8 mouse cellular contexts compared by ENCODE assay signal in the genomic region with DNA sequence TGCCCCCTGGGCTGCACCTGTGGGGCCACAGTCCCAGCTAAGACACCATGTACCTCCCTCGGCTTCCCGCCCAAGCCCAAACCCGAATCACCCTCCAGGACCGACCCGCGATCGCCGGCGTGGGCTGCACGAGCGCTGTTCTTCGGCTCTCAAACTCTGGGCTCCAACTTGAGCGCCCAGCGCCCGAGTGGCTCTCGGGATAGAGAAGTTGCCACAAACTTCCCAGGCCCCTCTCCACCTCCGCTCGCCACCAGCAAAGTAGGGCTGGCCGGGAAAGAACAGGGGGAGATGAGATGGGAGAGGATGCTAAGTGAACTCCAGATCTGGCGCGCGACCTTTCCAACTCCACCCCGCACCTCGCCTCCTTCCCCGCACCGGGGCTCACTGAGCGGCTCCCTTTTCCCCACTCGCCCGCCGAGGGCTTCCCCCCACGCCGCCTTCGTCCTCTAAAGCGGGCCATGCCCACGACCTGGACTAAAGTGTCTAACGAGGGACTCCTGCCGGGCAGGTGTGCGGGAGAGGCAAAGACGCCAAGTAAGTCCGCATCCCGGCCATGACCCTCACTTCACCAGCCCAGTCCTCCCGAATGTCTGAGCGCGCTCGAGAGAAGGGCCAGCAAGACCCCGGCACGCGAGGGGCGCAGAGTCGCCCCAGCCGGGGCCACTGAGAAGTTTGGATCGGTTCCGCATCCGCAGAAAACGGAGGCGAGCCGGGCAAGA. TPM values are rescaled to one million over a fixed set of nuclear protein-coding genes. Genes with fewer than 3 reads are reported as not detected.
A peak's percentile ranks its signal among the peaks of the same experiment; 100 is the strongest.
DNase-seq lines count a peak whose midpoint lies in the region; ATAC-seq and TF ChIP-seq lines count a peak whose summit lies in the region.

No protein-coding gene starts in this region.

- WGBS in heart, embryonic 10.5 days = under 1% methylated on average over 57 of the region's 57 CpGs
- WGBS in liver, adult 2 months = 2% methylated on average over 56 of the region's 57 CpGs
- WGBS in neural tube, embryonic 15.5 days = under 1% methylated on average over 55 of the region's 57 CpGs

- peaks cover 75% of the 10 kb centered on the region for H3K27me3 ChIP-seq in heart, embryonic 10.5 days (ENCODE audit: insufficient read depth, poor library complexity, severe bottlenecking)
- no peaks in the 10 kb centered on the region; the same call in none of the 2 replicates for H3K27me3 ChIP-seq in ES-Bruce4 (ENCODE audit: control insufficient read depth, insufficient read depth, low read length, poor library complexity, severe bottlenecking)
- peaks cover 21% of the 10 kb centered on the region for H3K27me3 ChIP-seq in liver, adult 2 months (ENCODE audit: control insufficient read depth, insufficient read depth, low read length)
- peaks cover 19% of the 10 kb centered on the region for H3K27me3 ChIP-seq in neural tube, embryonic 15.5 days (replicated peaks)

- H3K4me3 ChIP-seq in heart, embryonic 10.5 days = peak overlapping the region; percentile 80
- H3K4me3 ChIP-seq in ES-Bruce4 (ENCODE audit: low read depth, low read length) = peak overlapping the region; percentile 63
- H3K4me3 ChIP-seq in cortical plate, adult 2 months (ENCODE audit: insufficient read depth, low read length) = peak overlapping the region; percentile 56
- peak overlapping the region; percentile 61 for H3K4me3 ChIP-seq in liver, adult 2 months (ENCODE audit: insufficient read depth, low read depth, low read length)
- peak overlapping the region; percentile 76 for H3K4me3 ChIP-seq in neural tube, embryonic 15.5 days (replicated peaks)

- H3K36me3 ChIP-seq in heart, embryonic 10.5 days = no peaks in the 10 kb centered on the region
- no peaks in the 10 kb centered on the region for H3K36me3 ChIP-seq in ES-Bruce4 (ENCODE audit: control insufficient read depth, insufficient read depth, low read length, poor library complexity, severe bottlenecking)
- H3K36me3 ChIP-seq in liver, adult 2 months (ENCODE audit: control insufficient read depth, insufficient read depth, low read length) = no peaks in the 10 kb centered on the region
- no peaks in the 10 kb centered on the region for H3K36me3 ChIP-seq in neural tube, embryonic 15.5 days

- H3K4me1 ChIP-seq in heart, embryonic 10.5 days = peaks cover 15% of the 10 kb centered on the region
- no peaks in the 10 kb centered on the region for H3K4me1 ChIP-seq in ES-Bruce4 (ENCODE audit: control insufficient read depth, insufficient read depth, low read length)
- no peaks in the 10 kb centered on the region for H3K4me1 ChIP-seq in cortical plate, adult 2 months (ENCODE audit: control insufficient read depth, insufficient read depth, low read length)
- peaks cover 1% of the 10 kb centered on the region; the same call in 1 of the 2 replicates for H3K4me1 ChIP-seq in liver, adult 2 months (ENCODE audit: control insufficient read depth, insufficient read depth, low read length)
- peaks cover 25% of the 10 kb centered on the region for H3K4me1 ChIP-seq in neural tube, embryonic 15.5 days

- no peak for TF ChIP-seq POLR2A in ES-Bruce4 (IDR thresholded peaks at IDR 0.05; ENCODE audit: insufficient read depth, low read length)
- no peak for TF ChIP-seq POLR2A in cortical plate, adult 2 months (IDR thresholded peaks at IDR 0.05; ENCODE audit: extremely low read depth, insufficient read depth, low read length)
- no peak for TF ChIP-seq POLR2A in liver, adult 2 months (IDR thresholded peaks at IDR 0.05; ENCODE audit: extremely low read depth, insufficient read depth, low read length)

- H3K9ac ChIP-seq in ES-Bruce4 (ENCODE audit: low read depth, poor library complexity, severe bottlenecking) = peak overlapping the region; percentile 80
- H3K9ac ChIP-seq in liver, adult 2 months (ENCODE audit: low read depth, low read length) = peak overlapping the region; percentile 56
- peak overlapping the region; percentile 78 for H3K9ac ChIP-seq in neural tube, embryonic 15.5 days (replicated peaks)

- peak; percentile 76 for DNase-seq in heart, embryonic 10.5 days (ENCODE audit: low spot score)
- no peak for DNase-seq in heart, adult 11 months
- DNase-seq in heart, postnatal 4 days = peak; percentile 13
- no peak for DNase-seq in liver, adult 2 months (ENCODE audit: extremely low read depth, low read depth, low spot score)
- DNase-seq in left cerebral cortex, adult 11 months (ENCODE audit: low spot score) = no peak

- H3K4me2 ChIP-seq in neural tube, embryonic 15.5 days = peak overlapping the region; percentile 99

- TF ChIP-seq EP300 in ES-Bruce4 (IDR thresholded peaks at IDR 0.05; ENCODE audit: insufficient read depth, low read depth, low read length) = no peak

- no peaks in the 10 kb centered on the region for H3K79me2 ChIP-seq in liver, adult 2 months (ENCODE audit: control insufficient read depth, insufficient read depth, low read length)

- ATAC-seq in neural tube, embryonic 15.5 days (ENCODE audit: low FRiP score) = peak; percentile 20

- no peaks in the 10 kb centered on the region for H3K9me3 ChIP-seq in heart, embryonic 10.5 days
- no peaks in the 10 kb centered on the region for H3K9me3 ChIP-seq in ES-Bruce4 (replicated peaks; ENCODE audit: control insufficient read depth, insufficient read depth, low read length, poor library complexity, severe bottlenecking)
- H3K9me3 ChIP-seq in neural tube, embryonic 15.5 days (replicated peaks) = no peaks in the 10 kb centered on the region

- no peak for TF ChIP-seq CTCF in ES-Bruce4 (IDR thresholded peaks at IDR 0.05; ENCODE audit: low read depth, low read length)
- no peak for TF ChIP-seq CTCF in cortical plate, adult 2 months (IDR thresholded peaks at IDR 0.05; ENCODE audit: extremely low read depth, insufficient read depth, low read length)
- TF ChIP-seq CTCF in liver, adult 2 months (IDR thresholded peaks at IDR 0.05; ENCODE audit: low read depth, low read length) = no peak

- peak overlapping the region; percentile 73; the same call in 1 of the 2 replicates for H3K27ac ChIP-seq in heart, embryonic 10.5 days
- H3K27ac ChIP-seq in ES-Bruce4 (ENCODE audit: insufficient read depth, low read length) = no peak overlapping the region
- H3K27ac ChIP-seq in cortical plate, adult 2 months (ENCODE audit: insufficient read depth, low read length) = 0 out of 2 replicates have a peak overlapping the region, but pooled peaks have one; percentile 4
- H3K27ac ChIP-seq in liver, adult 2 months (replicated peaks; ENCODE audit: insufficient read depth, low read depth, low read length) = no peak overlapping the region
- H3K27ac ChIP-seq in neural tube, embryonic 15.5 days (replicated peaks) = peak overlapping the region; percentile 76

RNA-seq across cellular contexts. Expression of a gene that starts 1.2 kb away (rescaled TPM):
- polyA plus RNA-seq in heart, embryonic 10.5 days (2016; fragmentation: Nextera tagmentation; extraction: Ambion mirVana) = 7.2 and 9.0 TPM in 2 replicates
- 13.4 and 13.8 TPM in 2 replicates for polyA plus RNA-seq in ES-Bruce4 (2011; ENCODE audit: insufficient read depth, insufficient read length, low read depth, missing spikeins)
- 86.8 and 93.1 TPM in 2 replicates for polyA plus RNA-seq in cortical plate, adult 2 months (2012; rRNA removed)
- 10 to 100 TPM; 24.4 to 25.3 TPM for total RNA-seq in heart, postnatal 4 days (2021)
- 0.65 and 1.1 TPM in 2 replicates for total RNA-seq in liver, adult 2 months (2014; rRNA removed)
- polyA plus RNA-seq in liver, adult 2 months (2012; rRNA removed) = 0.30 and 0.83 TPM in 2 replicates
- 39.6 and 44.1 TPM in 2 replicates for polyA plus RNA-seq in neural tube, embryonic 15.5 days (2015; fragmentation: Nextera tagmentation; extraction: Ambion mirVana)

Comparison
In these comparisons a context has a peak if more than half of its experiments do, and no peak if none do; other contexts are left out.
1. DNase-seq: peak in heart, embryonic 10.5 days (single experiment) and heart, postnatal 4 days (single experiment); none in heart, adult 11 months (single experiment), liver, adult 2 months (single experiment) and left cerebral cortex, adult 11 months (single experiment).
2. H3K27ac ChIP-seq: peak in heart, embryonic 10.5 days (single experiment), cortical plate, adult 2 months (single experiment) and neural tube, embryonic 15.5 days (single experiment); none in ES-Bruce4 (single experiment) and liver, adult 2 months (single experiment).
3. Peak in every context shown above with its lines, with median percentiles within 50 percentile points of each other: H3K4me3 ChIP-seq and H3K9ac ChIP-seq.